Mouse (Mus musculus) midbrain, embryonic 11.5 days (tissue): ENCODE measurements around the gene Rgsl1. TPM values are rescaled to one million over a fixed set of nuclear protein-coding genes. Genes with fewer than 3 reads are reported as not detected.

Experiments used
- ATAC-seq: fragments of 200-750 bp; cut with Nextera tagmentation; 2 replicates; pipeline ENCODE4 v1.8.0; 2017; ENCODE audit warnings: moderate TSS enrichment, moderate library complexity; ENCODE audit not compliant: low FRiP score
- DNase-seq: peaks from one replicate; pipeline ENCODE4 v3.0.0; 2015; ENCODE audit warnings: low spot score; ENCODE audit errors: missing footprints
- H3K27ac ChIP-seq: fragments of 300-500 bp; sonication (generic); 2 replicates; pipeline ENCODE4 v1.5.1; 2014; ENCODE audit warnings: low read depth, low read length
- H3K27me3 ChIP-seq: fragments of 300-500 bp; sonication (generic); 2 replicates; pipeline ENCODE4 v1.6.1; 2014; ENCODE audit warnings: mild to moderate bottlenecking, low read length, moderate library complexity, mixed read lengths; ENCODE audit not compliant: control insufficient read depth, insufficient read depth
- H3K36me3 ChIP-seq: fragments of 300-500 bp; sonication (generic); 2 replicates; pipeline ENCODE4 v1.6.1; 2014; ENCODE audit warnings: mild to moderate bottlenecking, low read length, moderate library complexity, mixed read lengths; ENCODE audit not compliant: control insufficient read depth, insufficient read depth
- H3K4me1 ChIP-seq: fragments of 300-500 bp; sonication (generic); 2 replicates; pipeline ENCODE4 v1.6.1; 2014; ENCODE audit warnings: low read length; ENCODE audit not compliant: control insufficient read depth, insufficient read depth
- H3K4me2 ChIP-seq: fragments of 300-500 bp; sonication (generic); 2 replicates; pipeline ENCODE4 v1.6.1; 2014; ENCODE audit warnings: mild to moderate bottlenecking, moderate library complexity
- H3K4me3 ChIP-seq: fragments of 300-500 bp; sonication (generic); 2 replicates; pipeline ENCODE4 v1.5.1; 2014; ENCODE audit warnings: low read depth, low read length
- H3K9ac ChIP-seq: fragments of 300-500 bp; sonication (generic); 2 replicates; pipeline ENCODE4 v1.6.1; 2014; ENCODE audit warnings: low read length
- H3K9me3 ChIP-seq: fragments of 300-500 bp; sonication (generic); 2 replicates; pipeline ENCODE4 v1.6.1; 2016; ENCODE audit warnings: low read length; ENCODE audit not compliant: control insufficient read depth
- WGBS: fragments of 180-500 bp; shearing (Covaris S2); extraction: QIAGEN DNeasy Blood & Tissue Kit; methylation state at CpG from one replicate; pipeline ENCODE4 v1.1.7; 2014; 5-methylcytosine and 5-hydroxymethylcytosine counted together
- polyA plus RNA-seq: library from polyadenylated mRNA; unstranded; fragments of >200 nt; fragmentation: Nextera tagmentation; extraction: Ambion mirVana; gene quantifications from 2 replicates; pipeline ENCODE4 v1.2.1, GENCODE M21; 2014

Rgsl1 gene
- polyA plus RNA-seq, 1 experiment from 2014 or later = not detected

DNA sequence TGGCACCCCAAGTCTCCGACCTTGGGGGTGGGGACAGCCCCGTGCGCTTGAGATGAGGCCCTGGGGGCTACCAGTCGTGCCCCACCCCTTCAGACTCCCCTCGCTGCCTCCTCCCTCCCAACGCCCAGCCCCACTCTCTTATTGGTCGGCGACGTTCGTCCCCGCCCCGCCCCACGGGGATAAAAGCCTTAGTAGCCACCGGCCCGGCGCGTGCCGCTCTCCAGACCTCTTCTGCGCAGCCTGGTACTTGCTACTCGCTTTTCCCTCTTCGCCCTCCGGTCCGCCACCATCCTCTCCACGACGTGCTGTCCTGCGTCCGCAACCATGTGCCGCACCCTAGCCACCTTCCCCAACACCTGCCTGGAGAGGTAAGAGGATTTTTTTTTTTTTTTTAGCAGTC is 103.8 kb downstream of the Rgsl1 start, which contains the start of gene Rgs16:
Gene Rgs16, plus strand, starts transcription at position 205 of the 400 bp plus-strand sequence.
- Histone ChIP-seq H3K4me2 (peak within 1 kb of the TSS; percentile 71), H3K4me1 (peaks cover 32% of the 10 kb centered on the region), H3K27me3 (peaks cover 13% of the 10 kb centered on the region; the same call in 1 of the 2 replicates), H3K36me3 (no peaks in the 10 kb centered on the region), H3K9ac (peak within 1 kb of the TSS; percentile 65), H3K4me3 (peak within 1 kb of the TSS; percentile 52), H3K27ac (no peak within 1 kb of the TSS), H3K9me3 (no peaks in the 10 kb centered on the region)
- ATAC-seq = peak; percentile 81
- peak; percentile 98 for DNase-seq
- WGBS = 2% methylated on average over 28 of the region's 28 CpGs

DNA sequence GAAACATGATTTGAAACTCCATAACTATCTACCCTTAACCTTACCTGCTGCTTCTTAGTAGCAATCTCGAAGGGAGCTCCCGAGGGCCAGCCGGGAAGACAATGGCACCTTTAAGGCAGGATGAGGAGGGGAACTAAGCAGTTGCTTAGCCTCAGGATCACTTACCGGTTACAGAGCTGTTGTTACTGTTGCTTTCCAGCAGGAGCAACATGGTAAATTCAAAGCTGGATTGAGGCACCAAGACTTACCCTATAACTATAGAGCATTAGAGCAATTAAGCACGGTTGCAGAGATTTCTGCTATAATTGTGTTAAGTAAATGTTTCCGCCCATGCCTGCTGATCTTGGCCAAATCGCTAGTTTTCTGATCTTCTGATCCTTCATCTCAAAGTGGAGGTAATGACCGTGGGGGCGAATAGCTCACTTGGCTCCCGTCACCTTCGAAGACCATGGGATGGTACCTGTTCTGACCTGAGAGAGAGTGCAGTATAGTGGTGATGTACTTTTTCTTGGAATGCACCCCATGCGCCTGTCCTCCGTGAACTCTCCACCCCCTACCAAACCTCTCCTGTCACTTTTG is 104.4 kb downstream of the Rgsl1 start:
- no peak overlapping the region for H3K27ac ChIP-seq
- H3K9ac ChIP-seq = no peak overlapping the region; the same call in 1 of the 2 replicates
- no peaks in the 10 kb centered on the region for H3K9me3 ChIP-seq
- peak overlapping the region; percentile 52 for H3K4me3 ChIP-seq
- 19% methylated on average over 13 of the region's 13 CpGs for WGBS
- H3K36me3 ChIP-seq = no peaks in the 10 kb centered on the region
- ATAC-seq (0 out of 2 replicates have a peak, but pooled peaks have one; percentile 17), DNase-seq (peak; percentile 86)
- peaks cover 13% of the 10 kb centered on the region; the same call in 1 of the 2 replicates for H3K27me3 ChIP-seq
- H3K4me1 ChIP-seq = peaks cover 32% of the 10 kb centered on the region
- H3K4me2 ChIP-seq = peak overlapping the region; percentile 71

DNA sequence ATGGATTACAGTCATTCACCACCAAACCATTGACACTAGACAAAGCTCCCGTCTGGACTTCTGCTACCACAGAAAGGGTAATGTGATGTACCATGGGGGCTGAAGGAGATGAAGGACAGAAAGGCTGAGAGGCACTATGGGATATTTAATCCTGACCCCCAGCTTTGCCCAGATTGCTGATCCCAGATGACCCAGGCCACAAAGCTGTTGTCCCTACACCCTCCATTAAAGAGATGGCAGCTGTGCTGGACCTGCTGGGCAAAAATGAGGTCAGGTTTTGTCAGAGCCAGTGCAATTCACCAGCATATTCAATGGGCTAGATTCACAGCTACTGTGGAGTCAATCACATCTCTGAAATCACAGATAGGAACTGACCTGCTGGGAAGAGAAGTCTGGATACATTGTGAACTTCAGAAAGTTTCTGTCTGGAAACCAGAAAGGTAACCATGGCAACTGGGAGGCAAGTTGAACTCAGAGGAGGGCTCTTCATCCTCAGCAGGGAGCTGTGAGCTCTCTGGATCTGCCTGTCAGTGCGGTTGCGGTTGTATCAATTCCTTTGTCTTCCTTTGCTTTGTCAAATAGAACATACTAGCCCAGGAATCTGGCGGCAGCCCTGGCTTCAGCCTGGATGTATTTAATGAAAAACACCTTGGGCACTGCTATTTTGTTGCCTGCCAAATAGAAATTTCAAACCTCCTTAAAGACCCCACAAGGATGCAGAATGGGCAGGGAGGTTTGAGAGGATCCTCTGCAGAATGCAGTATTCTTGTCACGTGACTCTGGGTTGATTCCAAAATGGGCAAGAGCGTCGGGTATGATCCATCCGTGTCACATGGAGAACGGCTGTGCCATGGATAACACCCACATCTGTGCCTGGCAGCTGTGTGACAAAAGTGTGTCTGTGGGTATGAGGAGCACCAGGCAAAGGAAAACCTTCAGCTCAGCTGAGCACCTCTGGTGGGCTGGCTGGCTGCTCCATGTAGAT is 106.5 kb downstream of the Rgsl1 start:
- no peak overlapping the region for H3K4me2 ChIP-seq
- peak overlapping the region; percentile 35; the same call in 1 of the 2 replicates for H3K27ac ChIP-seq
- peaks cover 13% of the 10 kb centered on the region; the same call in 1 of the 2 replicates for H3K27me3 ChIP-seq
- H3K4me3 ChIP-seq = no peak overlapping the region
- no peak overlapping the region for H3K9ac ChIP-seq
- ATAC-seq = peak; percentile 43
- 30% methylated on average over 9 of the region's 9 CpGs for WGBS
- H3K9me3 ChIP-seq = no peaks in the 10 kb centered on the region
- peak; percentile 93 for DNase-seq
- H3K4me1 ChIP-seq = peaks cover 30% of the 10 kb centered on the region
- no peaks in the 10 kb centered on the region for H3K36me3 ChIP-seq

DNA sequence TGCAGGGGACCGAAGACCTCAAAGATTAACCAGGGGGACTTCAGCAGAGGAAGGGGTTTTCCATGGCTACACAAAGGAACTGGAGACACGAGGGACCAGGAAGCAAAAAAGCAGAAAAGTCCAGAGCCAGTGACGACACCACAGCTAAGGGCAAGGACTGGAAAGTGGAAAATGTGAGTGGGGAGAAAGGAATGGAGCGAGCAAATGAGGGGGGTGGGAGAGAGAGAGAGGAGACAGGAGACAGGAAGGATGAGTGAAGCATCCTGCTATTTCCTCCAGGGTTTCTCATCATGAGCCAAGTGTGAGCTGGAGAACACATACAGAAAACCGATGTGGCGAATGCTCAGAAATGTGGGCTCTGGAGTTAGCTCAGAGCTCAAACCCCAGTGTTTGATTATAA is 107.8 kb downstream of the Rgsl1 start:
- WGBS = 76% methylated on average over 6 of the region's 6 CpGs
- Histone ChIP-seq H3K4me2 (no peak overlapping the region), H3K27ac (no peak overlapping the region), H3K4me1 (peaks cover 23% of the 10 kb centered on the region), H3K9me3 (no peaks in the 10 kb centered on the region), H3K9ac (no peak overlapping the region), H3K27me3 (peaks cover 11% of the 10 kb centered on the region; the same call in 1 of the 2 replicates), H3K36me3 (no peaks in the 10 kb centered on the region), H3K4me3 (no peak overlapping the region)
- DNase-seq = no peak
- no peak for ATAC-seq

DNA sequence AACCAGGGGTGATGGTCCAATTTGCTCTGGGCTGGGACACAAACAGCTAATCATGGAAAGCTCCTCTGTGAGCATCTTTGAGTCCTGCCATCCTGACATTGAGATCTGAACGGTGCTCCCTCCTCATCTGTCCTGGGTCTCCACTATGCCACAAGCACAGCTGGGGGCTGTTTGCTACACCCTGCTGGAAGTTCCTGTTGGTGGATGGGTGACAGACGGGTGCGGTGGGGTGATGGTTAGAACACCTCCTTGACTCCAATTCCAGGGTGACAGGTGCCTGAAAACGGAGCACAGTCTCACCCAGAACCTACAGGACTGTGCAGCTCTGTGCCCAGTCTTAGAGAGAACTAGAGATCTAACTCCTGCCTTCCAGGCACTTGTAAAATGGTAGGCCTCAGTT is 109.1 kb downstream of the Rgsl1 start:
- no peaks in the 10 kb centered on the region for H3K36me3 ChIP-seq
- WGBS = 77% methylated on average over 4 of the region's 4 CpGs
- H3K9ac ChIP-seq = no peak overlapping the region
- H3K4me1 ChIP-seq = peaks cover 18% of the 10 kb centered on the region
- no peak overlapping the region for H3K4me3 ChIP-seq
- H3K27ac ChIP-seq = no peak overlapping the region
- no peak overlapping the region for H3K4me2 ChIP-seq
- H3K9me3 ChIP-seq = no peaks in the 10 kb centered on the region
- DNase-seq (no peak), ATAC-seq (no peak)
- H3K27me3 ChIP-seq = peaks cover 10% of the 10 kb centered on the region; the same call in 1 of the 2 replicates

DNA sequence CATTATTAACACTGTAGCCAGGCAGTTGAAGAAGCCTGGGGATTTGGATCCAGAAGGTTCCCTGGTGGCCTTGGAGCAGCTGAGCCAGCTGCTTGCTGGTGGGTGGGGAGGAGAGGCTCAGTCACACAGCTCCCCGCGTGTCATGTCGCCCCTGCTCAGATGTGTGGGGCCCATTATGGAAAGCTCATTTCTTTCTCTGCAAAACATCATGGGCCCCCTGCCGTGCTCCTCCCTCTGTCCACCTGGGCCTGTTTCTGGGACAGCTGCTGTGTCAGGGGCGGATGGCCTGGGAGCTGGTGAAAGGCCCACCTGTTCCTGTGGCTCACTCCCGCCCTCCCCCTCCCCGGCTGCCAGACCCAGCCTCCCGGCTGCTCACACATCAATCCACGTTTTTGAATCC is 110.8 kb downstream of the Rgsl1 start:
- ATAC-seq (no peak; the same call in 1 of the 2 replicates), DNase-seq (no peak)
- no peaks in the 10 kb centered on the region for H3K9me3 ChIP-seq
- WGBS = 49% methylated on average over 9 of the region's 9 CpGs
- no peaks in the 10 kb centered on the region for H3K27me3 ChIP-seq
- H3K4me3 ChIP-seq = no peak overlapping the region
- H3K4me2 ChIP-seq = no peak overlapping the region
- H3K4me1 ChIP-seq = peaks cover 15% of the 10 kb centered on the region
- H3K9ac ChIP-seq = no peak overlapping the region
- no peak overlapping the region for H3K27ac ChIP-seq
- no peaks in the 10 kb centered on the region for H3K36me3 ChIP-seq

DNA sequence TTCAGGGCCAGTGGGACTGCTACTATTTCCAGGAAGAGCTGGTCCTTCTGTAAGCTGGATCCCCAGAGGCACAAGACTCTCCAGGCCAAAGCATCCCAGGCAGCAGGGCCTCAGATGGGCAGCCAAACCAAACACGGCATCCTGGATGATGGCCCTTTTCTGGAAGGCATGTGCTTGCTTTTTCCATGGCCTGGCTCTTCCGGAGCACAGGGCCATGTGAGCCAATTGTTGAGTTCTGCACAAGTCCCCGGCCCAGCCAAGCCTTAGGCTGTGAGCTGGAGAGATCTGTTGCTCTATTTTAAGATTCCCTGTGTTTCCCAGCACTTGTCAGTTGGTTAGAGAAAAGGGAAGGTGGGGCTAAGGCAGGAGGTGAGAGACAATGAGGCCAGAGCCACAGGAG is 113.3 kb downstream of the Rgsl1 start:
- Histone ChIP-seq H3K9me3 (no peaks in the 10 kb centered on the region), H3K4me1 (peaks cover 3% of the 10 kb centered on the region; the same call in 1 of the 2 replicates), H3K9ac (no peak overlapping the region), H3K27ac (no peak overlapping the region), H3K27me3 (no peaks in the 10 kb centered on the region), H3K4me3 (no peak overlapping the region), H3K4me2 (no peak overlapping the region), H3K36me3 (no peaks in the 10 kb centered on the region)
- ATAC-seq (no peak), DNase-seq (no peak)
- WGBS = 61% methylated on average over 3 of the region's 3 CpGs

DNA sequence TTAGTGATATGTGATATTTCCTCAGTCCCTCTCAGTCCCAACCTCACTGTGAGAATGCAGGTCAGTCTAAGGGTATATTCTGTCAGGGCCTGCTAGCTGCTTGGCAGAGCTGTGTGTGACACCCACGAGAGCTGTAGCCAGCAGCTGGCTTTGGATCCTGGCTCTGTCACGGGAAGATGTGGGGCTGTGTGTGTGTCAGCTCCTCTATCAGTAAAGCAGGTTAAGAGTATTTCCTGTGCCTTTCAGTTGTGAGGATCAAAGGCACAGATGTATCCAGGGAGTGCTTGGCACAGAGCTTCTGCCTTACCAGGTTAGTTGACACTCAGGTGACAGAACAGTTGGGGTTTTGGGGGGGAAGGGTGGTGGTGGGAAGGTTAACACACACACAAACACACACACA is 114.1 kb downstream of the Rgsl1 start:
- Histone ChIP-seq H3K4me1 (peaks cover 3% of the 10 kb centered on the region; the same call in 1 of the 2 replicates), H3K4me3 (no peak overlapping the region), H3K27me3 (no peaks in the 10 kb centered on the region), H3K9me3 (no peaks in the 10 kb centered on the region), H3K36me3 (no peaks in the 10 kb centered on the region), H3K9ac (no peak overlapping the region), H3K4me2 (no peak overlapping the region), H3K27ac (no peak overlapping the region)
- DNase-seq = no peak
- 69% methylated on average over 2 of the region's 2 CpGs for WGBS
- ATAC-seq = no peak
